Mouse (Mus musculus): ENCODE data around the gene Ccdc33. TPM values are rescaled to one million over a fixed set of nuclear protein-coding genes. Genes with fewer than 3 reads are reported as not detected.

Ccdc33 gene
- total RNA-seq, 1 experiment from 2014 or later = not detected

GRCm38 (mm10) chr9:58040977-58041376, 77.6 kb downstream of the Ccdc33 start:
- ATAC-seq (replicated peaks in 1 of 2; ENCODE audit: insufficient read depth in 1 of 2, low FRiP score in 2 of 2, low TSS enrichment in 1 of 2, low read depth in 1 of 2, poor library complexity in 2 of 2, severe bottlenecking in 2 of 2) = no peak

DNA sequence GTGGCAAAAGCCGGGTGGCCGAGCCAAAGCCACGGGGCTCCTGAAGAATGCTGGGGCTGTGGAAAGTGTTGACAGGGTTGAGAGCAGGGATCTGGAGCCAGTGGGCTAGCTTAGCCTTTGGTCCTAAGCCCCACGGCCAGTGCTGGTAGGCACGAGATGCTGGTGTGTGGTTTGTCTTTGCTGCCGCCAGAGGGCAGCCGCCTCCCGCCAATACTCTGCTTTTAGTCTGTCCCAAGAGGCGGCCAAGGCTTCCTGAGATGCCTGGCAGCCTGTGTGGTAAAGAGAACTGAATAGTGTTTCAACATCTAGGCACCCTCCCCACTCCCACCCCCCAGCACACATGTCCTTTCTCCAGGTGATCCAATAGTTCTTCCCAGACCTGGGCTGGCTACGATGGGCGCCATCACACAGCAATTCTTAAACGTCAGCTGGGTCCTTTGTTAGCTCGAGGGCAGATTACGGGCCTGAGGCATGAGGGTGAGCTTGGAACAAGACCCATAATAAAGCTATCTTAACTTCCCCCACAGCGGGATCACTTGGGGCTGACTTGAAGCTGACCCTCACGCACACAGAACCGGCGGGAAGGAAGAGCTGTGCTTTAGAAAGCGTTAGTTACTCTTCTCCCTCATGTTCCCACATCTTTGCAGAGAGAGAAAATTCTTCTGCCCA, 80.0 kb downstream of the Ccdc33 start:
- peak; percentile 80 to 81 for ATAC-seq (replicated peaks in 1 of 2; ENCODE audit: insufficient read depth in 1 of 2, low FRiP score in 2 of 2, low TSS enrichment in 1 of 2, low read depth in 1 of 2, poor library complexity in 2 of 2, severe bottlenecking in 2 of 2)

GRCm38 (mm10) chr9:58036961-58037360, 81.7 kb downstream of the Ccdc33 start:
- no peak for ATAC-seq (replicated peaks in 1 of 2; ENCODE audit: insufficient read depth in 1 of 2, low FRiP score in 2 of 2, low TSS enrichment in 1 of 2, low read depth in 1 of 2, poor library complexity in 2 of 2, severe bottlenecking in 2 of 2)

- ATAC-seq (replicated peaks in 1 of 2; ENCODE audit: insufficient read depth in 1 of 2, low FRiP score in 2 of 2, low TSS enrichment in 1 of 2, low read depth in 1 of 2, poor library complexity in 2 of 2, severe bottlenecking in 2 of 2) = no peak
Measured at GRCm38 (mm10) chr9:58035951-58036698, 82.5 kb downstream of the Ccdc33 start.

- ATAC-seq (replicated peaks in 1 of 2; ENCODE audit: insufficient read depth in 1 of 2, low FRiP score in 2 of 2, low TSS enrichment in 1 of 2, low read depth in 1 of 2, poor library complexity in 2 of 2, severe bottlenecking in 2 of 2) = no peak
Measured at GRCm38 (mm10) chr9:58035519-58035918, 83.1 kb downstream of the Ccdc33 start.

DNA sequence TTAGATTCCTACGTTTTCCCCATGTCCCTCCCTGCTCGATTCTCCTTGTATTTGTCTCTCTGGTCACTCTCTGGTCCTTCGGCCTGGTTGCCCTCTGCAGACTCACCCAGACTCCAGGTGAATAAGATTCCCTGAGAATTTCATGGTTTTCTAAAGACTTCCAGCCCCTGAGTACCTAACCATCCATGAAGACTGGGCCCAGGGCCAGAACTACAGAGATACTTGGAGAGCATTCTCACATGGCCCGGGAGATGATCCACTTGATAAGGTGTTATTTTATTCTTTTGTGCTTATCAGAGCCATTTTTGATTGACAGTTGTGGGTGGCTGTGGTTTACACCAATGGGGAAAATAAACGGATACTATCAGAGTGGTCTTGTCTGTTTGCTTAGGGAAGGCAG, 86.7 kb downstream of the Ccdc33 start:
- ATAC-seq (replicated peaks in 1 of 2; ENCODE audit: insufficient read depth in 1 of 2, low FRiP score in 2 of 2, low TSS enrichment in 1 of 2, low read depth in 1 of 2, poor library complexity in 2 of 2, severe bottlenecking in 2 of 2) = no peak

- no peak for ATAC-seq (replicated peaks in 1 of 2; ENCODE audit: insufficient read depth in 1 of 2, low FRiP score in 2 of 2, low TSS enrichment in 1 of 2, low read depth in 1 of 2, poor library complexity in 2 of 2, severe bottlenecking in 2 of 2)
Measured at GRCm38 (mm10) chr9:58029635-58030034, 89.0 kb downstream of the Ccdc33 start.

GRCm38 (mm10) chr9:58028841-58029240, 89.8 kb downstream of the Ccdc33 start:
- no peak for ATAC-seq (replicated peaks in 1 of 2; ENCODE audit: insufficient read depth in 1 of 2, low FRiP score in 2 of 2, low TSS enrichment in 1 of 2, low read depth in 1 of 2, poor library complexity in 2 of 2, severe bottlenecking in 2 of 2)

GRCm38 (mm10) chr9:58027426-58028180, 91.0 kb downstream of the Ccdc33 start:
- ATAC-seq (replicated peaks in 1 of 2; ENCODE audit: insufficient read depth in 1 of 2, low FRiP score in 2 of 2, low TSS enrichment in 1 of 2, low read depth in 1 of 2, poor library complexity in 2 of 2, severe bottlenecking in 2 of 2) = no peak

DNA sequence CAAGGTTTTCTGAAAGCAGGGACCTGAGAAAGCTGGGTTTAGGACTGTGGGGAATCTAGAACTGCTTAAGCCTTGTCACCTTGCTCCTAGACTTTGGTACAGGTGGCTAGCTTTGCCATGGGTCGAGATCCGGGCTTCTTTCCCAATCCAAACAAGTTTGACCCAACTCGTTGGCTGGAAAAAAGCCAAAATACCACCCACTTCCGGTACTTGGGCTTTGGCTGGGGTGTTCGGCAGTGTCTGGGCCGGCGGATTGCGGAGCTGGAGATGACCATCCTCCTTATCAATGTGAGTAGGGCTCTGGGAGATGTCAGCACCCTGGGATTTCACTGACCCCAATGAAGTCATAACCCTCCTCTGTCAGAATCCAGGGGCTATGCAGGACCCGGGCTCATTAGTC, 92.6 kb downstream of the Ccdc33 start:
- ATAC-seq (replicated peaks in 1 of 2; ENCODE audit: insufficient read depth in 1 of 2, low FRiP score in 2 of 2, low TSS enrichment in 1 of 2, low read depth in 1 of 2, poor library complexity in 2 of 2, severe bottlenecking in 2 of 2) = no peak

DNA sequence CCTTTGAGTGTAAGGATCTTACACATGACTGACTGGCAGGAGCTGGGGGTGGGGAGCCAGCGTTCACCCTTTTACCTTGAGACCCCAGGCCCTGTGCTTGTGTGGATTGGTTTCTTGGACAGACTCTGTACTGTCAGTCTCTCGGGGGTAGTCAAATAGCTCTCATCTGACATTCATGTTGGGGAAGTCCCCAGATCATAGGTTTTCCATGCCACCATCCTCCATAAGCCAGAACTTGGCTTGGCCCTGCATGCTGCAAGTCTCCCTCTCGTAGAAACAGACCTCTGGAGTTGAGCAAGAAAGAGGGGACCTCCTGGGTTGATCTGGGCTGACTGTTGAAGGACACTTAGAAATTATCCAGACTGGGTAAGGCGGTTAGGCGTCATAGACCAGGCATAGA, 100.2 kb downstream of the Ccdc33 start:
- no peak for ATAC-seq (replicated peaks in 1 of 2; ENCODE audit: insufficient read depth in 1 of 2, low FRiP score in 2 of 2, low TSS enrichment in 1 of 2, low read depth in 1 of 2, poor library complexity in 2 of 2, severe bottlenecking in 2 of 2)

DNA sequence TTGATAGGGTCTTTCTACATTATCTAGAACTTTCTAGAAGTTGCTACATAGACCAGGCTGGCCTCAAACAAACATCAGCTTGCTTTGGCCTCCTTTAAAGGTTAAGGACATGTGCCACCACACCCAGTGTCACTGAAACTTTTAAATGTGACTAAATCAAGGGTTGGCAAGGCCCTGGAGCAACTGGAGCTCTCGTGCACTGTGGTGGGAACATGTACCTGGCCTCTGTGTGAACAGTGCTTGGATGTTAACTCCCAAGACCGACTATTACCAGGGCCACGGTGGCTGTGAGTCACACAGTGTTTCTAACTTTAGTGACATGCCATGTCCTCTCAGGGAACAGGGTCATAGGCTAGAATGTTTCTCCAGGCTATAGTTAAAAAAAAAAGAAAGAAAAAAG, 101.7 kb downstream of the Ccdc33 start:
- no peak for ATAC-seq (replicated peaks in 1 of 2; ENCODE audit: insufficient read depth in 1 of 2, low FRiP score in 2 of 2, low TSS enrichment in 1 of 2, low read depth in 1 of 2, poor library complexity in 2 of 2, severe bottlenecking in 2 of 2)

DNA sequence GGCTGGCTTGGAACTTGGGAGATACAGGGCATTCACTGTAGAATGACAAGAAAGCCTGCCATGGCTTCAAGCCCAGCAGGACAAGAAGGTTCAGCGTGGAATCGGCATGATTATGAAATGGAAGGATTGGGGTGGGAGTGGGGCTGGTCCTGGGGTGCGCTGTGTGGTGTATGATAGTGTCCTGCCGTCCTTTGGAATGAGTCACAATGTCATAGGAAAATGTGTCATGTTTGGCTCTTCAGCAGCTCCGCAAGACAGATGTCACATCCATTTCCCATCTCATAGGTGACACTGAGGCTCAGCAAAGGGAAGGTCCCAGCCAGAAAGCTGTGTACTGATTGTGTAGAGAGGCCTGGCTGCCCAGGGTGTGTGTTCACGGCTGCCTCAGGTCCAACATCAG, 102.8 kb downstream of the Ccdc33 start:
- no peak for ATAC-seq (replicated peaks in 1 of 2; ENCODE audit: insufficient read depth in 1 of 2, low FRiP score in 2 of 2, low TSS enrichment in 1 of 2, low read depth in 1 of 2, poor library complexity in 2 of 2, severe bottlenecking in 2 of 2)

GRCm38 (mm10) chr9:58014393-58015160, 104.0 kb downstream of the Ccdc33 start:
- ATAC-seq (replicated peaks in 1 of 2; ENCODE audit: insufficient read depth in 1 of 2, low FRiP score in 2 of 2, low TSS enrichment in 1 of 2, low read depth in 1 of 2, poor library complexity in 2 of 2, severe bottlenecking in 2 of 2) = peak; percentile 64 to 65

- ATAC-seq (replicated peaks in 1 of 2; ENCODE audit: insufficient read depth in 1 of 2, low FRiP score in 2 of 2, low TSS enrichment in 1 of 2, low read depth in 1 of 2, poor library complexity in 2 of 2, severe bottlenecking in 2 of 2) = no peak
Measured at GRCm38 (mm10) chr9:58012935-58013334, 105.7 kb downstream of the Ccdc33 start.

- ATAC-seq (replicated peaks in 1 of 2; ENCODE audit: insufficient read depth in 1 of 2, low FRiP score in 2 of 2, low TSS enrichment in 1 of 2, low read depth in 1 of 2, poor library complexity in 2 of 2, severe bottlenecking in 2 of 2) = no peak
Measured at GRCm38 (mm10) chr9:58012486-58012885, 106.1 kb downstream of the Ccdc33 start.

- ATAC-seq (replicated peaks in 1 of 2; ENCODE audit: insufficient read depth in 1 of 2, low FRiP score in 2 of 2, low TSS enrichment in 1 of 2, low read depth in 1 of 2, poor library complexity in 2 of 2, severe bottlenecking in 2 of 2) = no peak
Measured at GRCm38 (mm10) chr9:58011552-58011951, 107.1 kb downstream of the Ccdc33 start.

- ATAC-seq (replicated peaks in 1 of 2; ENCODE audit: insufficient read depth in 1 of 2, low FRiP score in 2 of 2, low TSS enrichment in 1 of 2, low read depth in 1 of 2, poor library complexity in 2 of 2, severe bottlenecking in 2 of 2) = no peak
Measured at GRCm38 (mm10) chr9:58011027-58011426, 107.6 kb downstream of the Ccdc33 start.
